17 mouse cellular contexts compared by ENCODE assay signal in genomic region chr3:58865690-58866089, GRCm38 (mm10). TPM values are rescaled to one million over a fixed set of nuclear protein-coding genes. Genes with fewer than 3 reads are reported as not detected.
A peak's percentile ranks its signal among the peaks of the same experiment; 100 is the strongest.
DNase-seq lines count a peak whose midpoint lies in the region; ATAC-seq and TF ChIP-seq lines count a peak whose summit lies in the region.
"Had no signal": no experiment of that assay in that cellular context is flagged by ENCODE, and none has a peak within 500 bp of the region (broad histone marks: within the 10 kb centered on the region; RNA-seq: fewer than 3 reads in every experiment).

No protein-coding gene starts in this region.

- 0 out of 2 replicates have a peak overlapping the region, but pooled peaks have one; percentile 1 for H3K27ac ChIP-seq in forebrain, embryonic 15.5 days (replicated peaks)
- H3K27ac ChIP-seq in forebrain, embryonic 12.5 days, result no peak overlapping the region
- H3K27ac ChIP-seq in lung, postnatal 0 days (ENCODE audit: low read length), result no peak overlapping the region
- no peak overlapping the region for H3K27ac ChIP-seq in forebrain, postnatal 0 days (ENCODE audit: low read depth, low read length)
- H3K27ac ChIP-seq: heart, adult 2 months; layer of hippocampus, adult 2 months had no signal

- no peaks in the 10 kb centered on the region for H3K27me3 ChIP-seq in forebrain, embryonic 15.5 days
- H3K27me3 ChIP-seq in forebrain, embryonic 12.5 days, result no peaks in the 10 kb centered on the region
- H3K27me3 ChIP-seq in lung, postnatal 0 days (replicated peaks; ENCODE audit: insufficient read depth, low read length), result no peaks in the 10 kb centered on the region
- H3K27me3 ChIP-seq in forebrain, postnatal 0 days (ENCODE audit: insufficient read depth, low read length), result no peaks in the 10 kb centered on the region

- TF ChIP-seq POLR2A in brain, embryonic 14.5 days (IDR thresholded peaks at IDR 0.05; ENCODE audit: borderline replicate concordance, extremely low read depth, insufficient read depth, insufficient read length, poor library complexity, severe bottlenecking), result no peak

- no peak overlapping the region for H3K4me2 ChIP-seq in forebrain, embryonic 15.5 days (replicated peaks)
- no peak overlapping the region for H3K4me2 ChIP-seq in forebrain, embryonic 12.5 days
- no peak overlapping the region for H3K4me2 ChIP-seq in lung, postnatal 0 days (replicated peaks; ENCODE audit: low read depth, low read length)
- H3K4me2 ChIP-seq in forebrain, postnatal 0 days (ENCODE audit: low read depth), result no peak overlapping the region

- TF ChIP-seq CTCF in lung, postnatal 0 days (IDR thresholded peaks at IDR 0.05), result no peak
- TF ChIP-seq CTCF in brain, embryonic 14.5 days (IDR thresholded peaks at IDR 0.05; ENCODE audit: borderline replicate concordance, extremely low read depth, insufficient read depth, insufficient read length), result no peak
- TF ChIP-seq CTCF in forebrain, postnatal 0 days (IDR thresholded peaks at IDR 0.05; ENCODE audit: low read depth), result no peak

- H3K4me3 ChIP-seq in forebrain, embryonic 15.5 days, result no peak overlapping the region
- H3K4me3 ChIP-seq in forebrain, embryonic 12.5 days (replicated peaks), result no peak overlapping the region
- no peak overlapping the region for H3K4me3 ChIP-seq in lung, postnatal 0 days (ENCODE audit: low read depth, low read length)
- no peak overlapping the region for H3K4me3 ChIP-seq in forebrain, postnatal 0 days (ENCODE audit: low read depth, low read length)
- H3K4me3 ChIP-seq: heart, adult 2 months; layer of hippocampus, adult 2 months had no signal

- no peaks in the 10 kb centered on the region for H3K9me3 ChIP-seq in forebrain, embryonic 15.5 days
- H3K9me3 ChIP-seq in forebrain, embryonic 12.5 days, result no peaks in the 10 kb centered on the region
- no peaks in the 10 kb centered on the region for H3K9me3 ChIP-seq in lung, postnatal 0 days (ENCODE audit: low read length)
- no peaks in the 10 kb centered on the region for H3K9me3 ChIP-seq in forebrain, postnatal 0 days (ENCODE audit: low read length)
- H3K9me3 ChIP-seq: G1E had no signal

- no peaks in the 10 kb centered on the region for H3K36me3 ChIP-seq in forebrain, embryonic 15.5 days
- no peaks in the 10 kb centered on the region for H3K36me3 ChIP-seq in forebrain, embryonic 12.5 days (replicated peaks)
- H3K36me3 ChIP-seq in lung, postnatal 0 days (ENCODE audit: insufficient read depth, low read length), result no peaks in the 10 kb centered on the region
- no peaks in the 10 kb centered on the region for H3K36me3 ChIP-seq in forebrain, postnatal 0 days (ENCODE audit: insufficient read depth)
- H3K36me3 ChIP-seq: G1E had no signal

- H3K4me1 ChIP-seq in forebrain, embryonic 15.5 days, result peaks cover 9% of the 10 kb centered on the region; the same call in 1 of the 2 replicates
- no peaks in the 10 kb centered on the region; the same call in 1 of the 2 replicates for H3K4me1 ChIP-seq in forebrain, embryonic 12.5 days
- no peaks in the 10 kb centered on the region for H3K4me1 ChIP-seq in lung, postnatal 0 days (ENCODE audit: insufficient read depth, low read depth, low read length)
- no peaks in the 10 kb centered on the region for H3K4me1 ChIP-seq in forebrain, postnatal 0 days (ENCODE audit: insufficient read depth)

- ATAC-seq in forebrain, embryonic 15.5 days (replicated peaks), result peak; percentile 92
- ATAC-seq in forebrain, embryonic 12.5 days (ENCODE audit: low FRiP score), result no peak
- ATAC-seq in lung, postnatal 0 days, result no peak
- ATAC-seq in forebrain, postnatal 0 days, result peak; percentile 51
- ATAC-seq: activated CD4-positive, CD25-positive, alpha-beta regulatory T cell, adult 4 months; liver, postnatal 0 days had no signal

- WGBS in forebrain, embryonic 15.5 days, result 27% methylated on average over 7 of the region's 7 CpGs
- 57% methylated on average over 7 of the region's 7 CpGs for WGBS in forebrain, embryonic 12.5 days
- 41% methylated on average over 7 of the region's 7 CpGs for WGBS in lung, postnatal 0 days
- WGBS in forebrain, postnatal 0 days, result 16% methylated on average over 7 of the region's 7 CpGs

- peak; percentile 11 for DNase-seq in lung, postnatal 0 days (ENCODE audit: low spot score)
- DNase-seq in lung, postnatal 25 days (ENCODE audit: low spot score), result no peak
- peak; percentile 78 for DNase-seq in brain, embryonic 14.5 days (ENCODE audit: low read depth)
- peak; percentile 32 for DNase-seq in forebrain, postnatal 0 days
- DNase-seq in kidney, postnatal 36 days, result no peak
- DNase-seq in adrenal gland, postnatal 36 days, result no peak
- DNase-seq: B cell, adult 2 months; heart, adult 2 months; kidney, adult 8-10 months; liver, postnatal 0 days; thymus, adult 2 months had no signal

- TF ChIP-seq EP300 in lung, postnatal 0 days (IDR thresholded peaks at IDR 0.05), result no peak

- no peak overlapping the region for H3K9ac ChIP-seq in forebrain, embryonic 15.5 days (replicated peaks)
- no peak overlapping the region for H3K9ac ChIP-seq in forebrain, embryonic 12.5 days
- no peak overlapping the region for H3K9ac ChIP-seq in lung, postnatal 0 days (replicated peaks; ENCODE audit: low read depth)
- no peak overlapping the region for H3K9ac ChIP-seq in forebrain, postnatal 0 days
- H3K9ac ChIP-seq: liver, postnatal 0 days had no signal

RNA-seq across cellular contexts. Expression of gene Clrn1, which starts 19.4 kb away (rescaled TPM):
- polyA plus RNA-seq in forebrain, embryonic 15.5 days (2015; fragmentation: Nextera tagmentation; extraction: Ambion mirVana), result 1.4 and 1.6 TPM in 2 replicates
- polyA plus RNA-seq in forebrain, embryonic 12.5 days (2016; fragmentation: Nextera tagmentation; extraction: Ambion mirVana), result 0.22 and 0.35 TPM in 2 replicates
- polyA plus RNA-seq in lung, postnatal 0 days (2015; fragmentation: Nextera tagmentation; extraction: Ambion mirVana), result not detected in 2 replicates
- 0.74 and 0.85 TPM in 2 replicates for polyA plus RNA-seq in brain, embryonic 14.5 days (2012; rRNA removed)
- total RNA-seq in forebrain, postnatal 0 days (2014; rRNA removed), result 2.0 and 2.3 TPM in 2 replicates
- 0.97 and 2.6 TPM in 2 replicates for polyA plus RNA-seq in forebrain, postnatal 0 days (2015; fragmentation: Nextera tagmentation; extraction: Ambion mirVana)
- not detected for total RNA-seq in adrenal gland, postnatal 36 days (2021)
- total RNA-seq: heart, adult 2 months; hematopoietic stem cell, adult 5-6 weeks had no signal
- polyA plus RNA-seq: activated CD4-positive, CD25-positive, alpha-beta regulatory T cell, adult 4 months; G1E; heart, adult 2 months; liver, postnatal 0 days had no signal

RNA-seq across cellular contexts. Expression of gene Mindy4b-ps, which starts 43.6 kb away (rescaled TPM):
- 0.17 TPM in 1 of 2 replicates, not detected in the other for polyA plus RNA-seq in forebrain, embryonic 15.5 days (2015; fragmentation: Nextera tagmentation; extraction: Ambion mirVana)
- polyA plus RNA-seq in forebrain, embryonic 12.5 days (2016; fragmentation: Nextera tagmentation; extraction: Ambion mirVana), result not detected in 2 replicates
- polyA plus RNA-seq in lung, postnatal 0 days (2015; fragmentation: Nextera tagmentation; extraction: Ambion mirVana), result not detected in 2 replicates
- polyA plus RNA-seq in brain, embryonic 14.5 days (2012; rRNA removed), result 0.08 and 0.11 TPM in 2 replicates
- 0.05 and 0.23 TPM in 2 replicates for total RNA-seq in forebrain, postnatal 0 days (2014; rRNA removed)
- 0.10 and 0.15 TPM in 2 replicates for polyA plus RNA-seq in forebrain, postnatal 0 days (2015; fragmentation: Nextera tagmentation; extraction: Ambion mirVana)
- total RNA-seq in adrenal gland, postnatal 36 days (2021), result not detected
- total RNA-seq: hematopoietic stem cell, adult 5-6 weeks had no signal
- polyA plus RNA-seq: activated CD4-positive, CD25-positive, alpha-beta regulatory T cell, adult 4 months; G1E; liver, postnatal 0 days; thymus, adult 2 months had no signal

Comparison
In these comparisons a context has a peak if more than half of its experiments do, and no peak if none do; other contexts are left out.
1. ATAC-seq: peak in forebrain, embryonic 15.5 days (single experiment) and forebrain, postnatal 0 days (single experiment); none in forebrain, embryonic 12.5 days (single experiment) and lung, postnatal 0 days (single experiment).
2. DNase-seq: peak in lung, postnatal 0 days (single experiment), brain, embryonic 14.5 days (single experiment) and forebrain, postnatal 0 days (single experiment); none in lung, postnatal 25 days (single experiment), kidney, postnatal 36 days (0 of 2) and adrenal gland, postnatal 36 days (0 of 2).